Mouse (Mus musculus) heart, embryonic 16.5 days (tissue): Measurements from ENCODE around the gene Gpsm2. TPM values are rescaled to one million over a fixed set of nuclear protein-coding genes. Genes with fewer than 3 reads are reported as not detected.
"Not testable (repeated sequence)": the region's sequence is repeated elsewhere in the genome, so short reads cannot be mapped to it uniquely, and the experiment has no call there.

Experiments used
- ATAC-seq: fragments of 200-750 bp; cut with Nextera tagmentation; replicated peaks from 2 replicates; pipeline ENCODE4 v1.8.0; 2017; ENCODE audit warnings: moderate number of reproducible peaks; ENCODE audit not compliant: insufficient read depth, low FRiP score; ENCODE audit errors: extremely low read depth
- H3K27ac ChIP-seq: fragments of 300-500 bp; sonication (generic); 2 replicates; pipeline ENCODE4 v1.5.1; 2014; ENCODE audit warnings: mild to moderate bottlenecking, low read length, control low read depth, moderate library complexity
- H3K27me3 ChIP-seq: fragments of 300-500 bp; sonication (generic); 2 replicates; pipeline ENCODE4 v1.6.1; 2014; ENCODE audit warnings: low read length, mixed read lengths; ENCODE audit not compliant: control insufficient read depth, insufficient read depth
- H3K36me3 ChIP-seq: fragments of 300-500 bp; sonication (generic); 2 replicates; pipeline ENCODE4 v1.6.1; 2014; ENCODE audit not compliant: control insufficient read depth, insufficient read depth
- H3K4me1 ChIP-seq: fragments of 300-500 bp; sonication (generic); 2 replicates; pipeline ENCODE4 v1.6.1; 2014; ENCODE audit warnings: low read length, mixed read lengths; ENCODE audit not compliant: control insufficient read depth, insufficient read depth
- H3K4me2 ChIP-seq: fragments of 300-500 bp; sonication (generic); 2 replicates; pipeline ENCODE4 v1.6.1; 2014; ENCODE audit warnings: low read depth, mild to moderate bottlenecking, control low read depth, low read length
- H3K4me3 ChIP-seq: fragments of 300-500 bp; sonication (generic); 2 replicates; pipeline ENCODE4 v1.5.1; 2014; ENCODE audit warnings: mild to moderate bottlenecking, control low read depth, low read length
- H3K9ac ChIP-seq: fragments of 300-500 bp; sonication (generic); 2 replicates; pipeline ENCODE4 v1.6.1; 2014; ENCODE audit warnings: low read length, control low read depth
- H3K9me3 ChIP-seq: fragments of 300-500 bp; sonication (generic); replicated peaks from 2 replicates; pipeline ENCODE4 v1.6.1; 2016; ENCODE audit warnings: low read length; ENCODE audit not compliant: control insufficient read depth
- WGBS: fragments of 180-500 bp; shearing (Covaris S2); extraction: QIAGEN DNeasy Blood & Tissue Kit; methylation state at CpG from one replicate; pipeline ENCODE4 v1.1.7; 2014; 5-methylcytosine and 5-hydroxymethylcytosine counted together
- polyA plus RNA-seq: library from polyadenylated mRNA; unstranded; fragments of >200 nt; fragmentation: Nextera tagmentation; extraction: Ambion mirVana; gene quantifications from 2 replicates; pipeline ENCODE4 v1.2.1, GENCODE M21; 2015

Gene Gpsm2
- polyA plus RNA-seq, 1 experiment from 2014 or later, result 28.9 TPM

DNA sequence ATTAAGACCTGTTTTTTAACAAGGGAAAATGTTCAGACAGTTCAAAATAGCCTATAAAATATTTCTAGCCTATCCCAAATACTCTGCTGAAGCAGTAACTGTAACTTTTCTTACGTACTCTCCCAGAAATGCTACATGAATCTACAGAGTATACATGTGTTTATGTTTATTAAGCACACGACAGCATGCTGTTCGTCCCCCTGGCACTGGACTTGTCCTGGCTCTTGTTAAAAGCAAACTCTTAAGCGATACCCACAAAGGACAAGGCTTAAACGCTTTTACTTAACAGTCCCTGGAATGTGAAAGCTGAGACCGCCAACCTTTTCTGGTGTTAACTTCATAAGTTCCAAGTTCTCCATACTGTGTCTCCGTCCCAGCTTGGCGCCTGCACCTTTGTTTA is 32.7 kb downstream of the Gpsm2 start:
- no peak for ATAC-seq
- Histone ChIP-seq H3K9me3 (no peaks in the 10 kb centered on the region), H3K9ac (no peak overlapping the region), H3K36me3 (peaks cover 11% of the 10 kb centered on the region), H3K27ac (no peak overlapping the region), H3K4me1 (no peaks in the 10 kb centered on the region), H3K27me3 (no peaks in the 10 kb centered on the region), H3K4me2 (no peak overlapping the region), H3K4me3 (no peak overlapping the region)
- WGBS, result 78% methylated on average over 8 of the region's 8 CpGs

DNA sequence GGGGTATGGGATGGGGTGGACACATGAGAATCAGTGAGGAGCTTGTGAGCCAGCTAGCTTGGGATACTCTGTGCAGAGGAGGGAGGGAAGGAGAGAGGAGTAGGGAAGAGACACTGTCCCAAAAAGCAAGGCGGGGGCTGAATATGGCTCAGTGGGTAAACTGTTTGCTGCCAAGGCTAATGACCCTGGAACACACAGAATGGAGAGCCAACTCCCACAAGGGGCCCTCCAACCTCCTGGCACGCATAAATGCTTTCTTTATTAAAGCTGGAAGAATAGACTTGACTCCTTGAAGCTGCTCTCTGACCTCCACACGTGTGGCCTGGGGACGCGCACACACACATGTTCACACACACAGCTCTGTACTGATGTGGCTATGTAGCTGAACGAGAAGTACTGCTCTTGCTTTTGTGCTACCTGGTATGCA is 33.1 kb downstream of the Gpsm2 start:
- ATAC-seq, result no peak
- H3K27ac ChIP-seq, result no peak overlapping the region
- H3K4me1 ChIP-seq, result no peaks in the 10 kb centered on the region
- WGBS, result 83% methylated on average over 6 of the region's 6 CpGs
- no peaks in the 10 kb centered on the region for H3K9me3 ChIP-seq
- peaks cover 9% of the 10 kb centered on the region for H3K36me3 ChIP-seq
- no peak overlapping the region for H3K9ac ChIP-seq
- no peak overlapping the region for H3K4me3 ChIP-seq
- H3K4me2 ChIP-seq, result no peak overlapping the region
- no peaks in the 10 kb centered on the region for H3K27me3 ChIP-seq

DNA sequence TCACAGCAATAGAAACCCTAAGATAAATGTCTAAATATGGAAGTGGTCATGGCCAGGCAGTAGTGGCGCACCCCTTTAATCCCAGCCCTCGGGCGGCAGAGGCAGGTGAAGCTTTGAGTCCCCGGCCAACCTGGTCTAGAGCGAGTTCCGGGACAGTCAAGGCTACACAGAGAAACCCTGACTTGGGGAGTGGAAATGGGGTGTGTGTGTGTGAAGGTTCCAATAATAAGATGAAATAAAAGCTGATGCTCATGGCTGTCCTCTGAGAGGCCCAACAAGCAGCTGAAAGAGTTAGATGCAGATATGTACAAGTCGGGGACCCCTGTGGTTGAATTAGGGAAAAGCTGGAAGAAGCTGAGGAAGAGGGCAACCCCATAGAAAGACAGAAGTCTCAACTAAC is 36.4 kb downstream of the Gpsm2 start:
- no peaks in the 10 kb centered on the region for H3K4me1 ChIP-seq
- no peak overlapping the region for H3K4me3 ChIP-seq
- peaks cover 25% of the 10 kb centered on the region for H3K36me3 ChIP-seq
- no peak overlapping the region for H3K9ac ChIP-seq
- H3K27me3 ChIP-seq, result no peaks in the 10 kb centered on the region
- 95% methylated on average over 7 of the region's 7 CpGs for WGBS
- no peak overlapping the region for H3K27ac ChIP-seq
- ATAC-seq, result no peak
- no peaks in the 10 kb centered on the region for H3K9me3 ChIP-seq
- no peak overlapping the region for H3K4me2 ChIP-seq

DNA sequence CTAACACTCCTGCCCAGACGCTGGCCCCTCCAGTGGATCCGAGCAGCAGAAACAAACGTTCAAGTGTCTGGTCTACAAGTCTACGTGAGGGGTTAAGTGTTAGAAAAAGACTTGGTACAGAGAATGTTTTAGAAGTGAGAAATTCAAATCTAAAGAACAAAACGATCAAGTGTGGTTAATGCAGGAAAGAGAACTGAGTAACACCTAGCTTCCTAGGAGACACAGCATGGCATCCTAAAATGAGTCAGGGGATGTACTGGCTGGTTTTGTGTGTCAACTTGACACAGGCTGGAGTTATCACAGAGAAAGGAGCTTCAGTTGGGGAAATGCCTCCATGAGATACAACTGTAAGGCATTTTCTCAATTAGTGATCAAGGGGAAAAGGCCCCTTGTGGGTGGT is 38.5 kb downstream of the Gpsm2 start:
- H3K4me1 ChIP-seq, H3K9me3 ChIP-seq, ATAC-seq, H3K4me2 ChIP-seq, H3K27me3 ChIP-seq, H3K27ac ChIP-seq, H3K4me3 ChIP-seq, H3K9ac ChIP-seq: not testable (repeated sequence)
- 87% methylated on average over 5 of the region's 5 CpGs for WGBS
- peaks cover 32% of the 10 kb centered on the region for H3K36me3 ChIP-seq

DNA sequence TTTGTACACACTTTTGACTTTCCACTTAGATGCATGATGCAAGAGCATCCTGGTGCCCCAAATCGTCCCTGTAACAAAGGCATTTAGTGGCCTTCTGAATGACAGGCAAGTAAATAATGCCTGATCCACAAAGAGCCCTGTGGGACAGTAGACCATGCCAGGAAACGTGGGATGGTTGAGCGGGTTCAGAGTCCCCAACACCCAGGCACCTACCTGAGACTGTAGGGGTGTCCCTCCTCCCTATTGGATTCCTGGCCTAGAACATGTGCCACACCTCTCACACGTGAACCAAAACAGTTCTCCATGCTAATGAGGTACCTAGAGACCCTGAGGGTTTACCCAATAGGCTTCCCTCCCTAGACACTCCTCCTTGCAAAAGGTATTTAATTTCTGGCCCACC is 41.1 kb downstream of the Gpsm2 start:
- Histone ChIP-seq H3K4me2 (no peak overlapping the region), H3K4me1 (no peaks in the 10 kb centered on the region), H3K36me3 (peaks cover 47% of the 10 kb centered on the region), H3K4me3 (no peak overlapping the region), H3K9ac (no peak overlapping the region), H3K27ac (no peak overlapping the region), H3K9me3 (no peaks in the 10 kb centered on the region), H3K27me3 (no peaks in the 10 kb centered on the region)
- ATAC-seq, result no peak
- 90% methylated on average over 4 of the region's 4 CpGs for WGBS

DNA sequence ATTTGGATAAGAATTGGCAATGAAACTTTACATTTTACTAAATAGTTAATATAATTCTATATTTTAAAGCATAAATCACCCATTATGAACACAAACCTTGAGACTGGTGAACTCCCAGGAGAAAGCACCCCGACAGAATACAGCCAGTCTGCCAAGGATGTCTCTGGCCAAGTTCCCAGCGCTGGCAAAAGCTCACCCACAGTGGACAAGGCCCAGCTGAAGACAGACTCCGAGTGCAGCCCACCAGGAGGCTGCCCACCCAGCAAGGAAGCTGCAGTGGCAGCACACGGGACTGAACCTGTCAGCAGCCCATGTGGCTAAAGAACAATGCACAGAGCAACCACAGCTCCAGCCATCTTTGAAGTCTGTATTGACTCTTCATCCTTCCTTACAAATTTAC is 45.5 kb downstream of the Gpsm2 start:
- Histone ChIP-seq H3K27ac (no peak overlapping the region), H3K4me1 (no peaks in the 10 kb centered on the region), H3K27me3 (no peaks in the 10 kb centered on the region), H3K4me3 (no peak overlapping the region), H3K36me3 (peaks cover 62% of the 10 kb centered on the region), H3K9ac (no peak overlapping the region), H3K9me3 (no peaks in the 10 kb centered on the region), H3K4me2 (no peak overlapping the region)
- no peak for ATAC-seq
- 72% methylated on average over 4 of the region's 4 CpGs for WGBS

DNA sequence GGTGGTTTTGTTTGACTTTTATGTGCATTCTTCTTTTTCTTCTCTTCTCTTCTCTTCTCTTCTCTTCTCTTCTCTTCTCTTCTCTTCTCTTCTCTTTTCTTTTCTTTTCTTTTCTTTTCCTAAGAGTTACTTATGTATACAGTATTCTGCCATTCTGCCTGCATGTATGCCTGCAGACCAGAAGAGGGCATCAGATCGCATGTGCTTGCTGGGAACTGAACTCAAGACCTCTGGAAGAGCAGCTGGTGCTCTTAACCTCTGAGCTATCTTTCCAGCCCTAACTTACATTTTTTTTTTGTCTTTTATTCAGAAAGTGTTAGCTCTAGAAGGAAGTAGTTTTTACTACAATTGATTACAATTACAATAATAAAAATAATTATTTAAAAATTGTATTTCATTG is 61.2 kb downstream of the Gpsm2 start:
- Histone ChIP-seq H3K27ac (no peak overlapping the region), H3K4me2 (no peak overlapping the region), H3K4me3 (no peak overlapping the region), H3K4me1 (no peaks in the 10 kb centered on the region), H3K9ac (no peak overlapping the region), H3K9me3 (no peaks in the 10 kb centered on the region), H3K27me3 (no peaks in the 10 kb centered on the region), H3K36me3 (peaks cover 33% of the 10 kb centered on the region)
- 89% methylated on average over 1 of the region's 1 CpGs for WGBS
- no peak for ATAC-seq

DNA sequence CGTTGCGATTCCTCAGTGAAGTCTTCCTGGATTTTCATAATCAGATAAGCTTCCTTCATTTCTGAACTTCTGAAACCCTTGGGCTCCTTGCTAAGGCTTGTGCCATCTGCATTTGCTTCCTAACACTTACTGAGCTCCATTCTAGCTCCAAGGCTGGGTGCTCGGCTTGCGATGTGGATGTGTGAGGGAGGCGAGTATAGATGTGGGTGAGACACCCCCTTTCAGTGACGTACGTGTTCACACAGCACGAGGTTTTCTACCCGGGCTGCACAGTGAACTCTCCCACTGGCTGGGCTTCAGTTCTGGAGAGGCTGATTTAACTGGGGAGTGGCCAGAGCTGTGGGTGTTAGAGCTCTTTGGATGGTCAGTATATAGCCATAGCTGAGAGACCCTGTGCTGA is 63.5 kb downstream of the Gpsm2 start:
- H3K9me3 ChIP-seq, result no peaks in the 10 kb centered on the region
- WGBS, result 91% methylated on average over 9 of the region's 9 CpGs
- H3K9ac ChIP-seq, result no peak overlapping the region
- H3K4me3 ChIP-seq, result no peak overlapping the region
- no peak for ATAC-seq
- no peak overlapping the region for H3K4me2 ChIP-seq
- no peaks in the 10 kb centered on the region for H3K27me3 ChIP-seq
- peaks cover 19% of the 10 kb centered on the region for H3K36me3 ChIP-seq
- peaks cover 10% of the 10 kb centered on the region for H3K4me1 ChIP-seq
- no peak overlapping the region for H3K27ac ChIP-seq

DNA sequence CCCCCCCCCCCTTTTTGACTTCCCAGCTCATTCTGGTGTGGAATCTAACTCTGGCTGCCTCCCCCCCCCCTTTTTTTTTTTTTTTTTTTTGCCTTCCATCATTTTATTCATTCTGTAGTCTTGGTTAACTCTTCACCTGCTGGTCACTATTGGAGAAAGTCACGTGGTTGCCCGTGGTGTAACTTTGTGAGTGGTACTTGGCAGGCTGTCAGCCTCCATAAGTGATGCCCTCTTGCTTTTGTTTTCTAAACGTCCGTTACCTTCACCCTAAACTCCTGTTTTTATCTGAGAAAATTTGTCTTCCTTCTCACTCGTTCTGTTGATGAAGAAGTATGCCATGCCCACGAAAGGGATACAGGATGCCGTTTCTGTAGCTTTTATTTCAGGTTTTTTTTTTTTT is 66.6 kb downstream of the Gpsm2 start:
- no peaks in the 10 kb centered on the region for H3K9me3 ChIP-seq
- no peak overlapping the region for H3K4me2 ChIP-seq
- 86% methylated on average over 7 of the region's 7 CpGs for WGBS
- peaks cover 10% of the 10 kb centered on the region for H3K4me1 ChIP-seq
- H3K9ac ChIP-seq, result no peak overlapping the region
- no peak overlapping the region for H3K27ac ChIP-seq
- ATAC-seq, result no peak
- H3K27me3 ChIP-seq, result no peaks in the 10 kb centered on the region
- no peaks in the 10 kb centered on the region for H3K36me3 ChIP-seq
- no peak overlapping the region for H3K4me3 ChIP-seq

DNA sequence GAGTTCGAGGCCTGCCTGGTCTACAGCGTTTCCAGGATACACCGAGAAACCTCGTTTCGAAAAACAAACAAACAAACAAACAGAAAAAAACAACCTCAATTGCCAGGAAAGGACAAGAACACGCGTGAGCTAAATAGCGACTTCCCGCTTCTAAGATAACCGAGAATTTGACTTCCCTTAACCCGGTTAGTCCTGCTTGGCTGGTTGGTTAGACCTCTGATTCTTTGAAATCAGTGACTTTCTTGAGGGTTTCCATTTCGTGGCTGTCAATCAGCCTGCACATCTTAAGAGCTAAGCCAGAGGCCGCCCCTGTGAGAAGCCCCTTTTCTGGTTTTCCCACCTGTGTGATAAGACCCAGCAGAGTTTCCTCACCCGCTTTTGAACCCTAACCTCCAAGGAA is 67.5 kb downstream of the Gpsm2 start:
- H3K9me3 ChIP-seq, result no peaks in the 10 kb centered on the region
- 13% methylated on average over 14 of the region's 14 CpGs for WGBS
- H3K4me3 ChIP-seq, result peak overlapping the region; percentile 73
- H3K4me2 ChIP-seq, result peak overlapping the region; percentile 75
- H3K27me3 ChIP-seq, result no peaks in the 10 kb centered on the region
- H3K4me1 ChIP-seq, result peaks cover 10% of the 10 kb centered on the region
- H3K27ac ChIP-seq, result no peak overlapping the region
- ATAC-seq, result no peak
- H3K9ac ChIP-seq, result peak overlapping the region; percentile 89
- no peaks in the 10 kb centered on the region for H3K36me3 ChIP-seq
